Mouse (Mus musculus) 416B (cell line): Measurements from ENCODE around the gene Apeh.

Source experiments
- DNase-seq: peaks from one replicate; pipeline ENCODE4 v3.0.0; 2011; ENCODE audit warnings: low read depth

Apeh gene

DNA sequence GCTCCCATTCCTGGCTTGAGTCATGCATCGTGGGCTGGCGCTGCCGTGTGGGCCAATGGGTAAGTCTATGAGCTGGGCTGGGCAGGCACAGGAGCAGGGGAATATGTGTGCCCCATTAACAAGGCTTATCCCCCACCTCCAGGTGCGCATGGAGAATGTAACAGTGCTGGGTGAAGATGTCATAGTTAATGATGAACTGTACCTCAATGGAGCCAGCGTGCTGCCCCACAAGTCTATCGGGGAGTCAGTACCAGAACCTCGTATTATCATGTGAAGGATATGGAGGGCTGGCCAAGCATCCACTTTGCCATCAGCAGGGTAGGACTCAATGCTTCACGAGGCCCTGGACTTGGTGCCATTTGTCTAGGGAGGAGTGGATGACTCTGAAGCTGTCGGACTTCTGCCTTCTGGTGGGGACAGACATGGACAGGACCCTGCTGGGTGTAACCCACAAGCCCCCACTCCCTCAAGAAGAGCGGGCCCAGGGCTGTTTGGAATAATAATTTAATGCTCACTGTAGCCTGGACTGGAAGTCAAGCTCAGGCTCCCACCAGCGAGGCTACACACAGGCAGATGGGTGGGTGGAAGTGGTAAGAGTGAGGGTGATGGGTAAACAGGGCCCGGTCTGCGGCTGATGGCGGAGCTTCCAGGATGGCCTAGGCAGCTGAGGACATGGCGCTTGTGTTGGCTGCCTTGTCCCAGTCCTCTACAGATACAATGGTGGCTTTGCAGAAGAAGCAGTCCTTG lies 43.0 kb downstream of the Apeh start:
- no peak for DNase-seq

DNA sequence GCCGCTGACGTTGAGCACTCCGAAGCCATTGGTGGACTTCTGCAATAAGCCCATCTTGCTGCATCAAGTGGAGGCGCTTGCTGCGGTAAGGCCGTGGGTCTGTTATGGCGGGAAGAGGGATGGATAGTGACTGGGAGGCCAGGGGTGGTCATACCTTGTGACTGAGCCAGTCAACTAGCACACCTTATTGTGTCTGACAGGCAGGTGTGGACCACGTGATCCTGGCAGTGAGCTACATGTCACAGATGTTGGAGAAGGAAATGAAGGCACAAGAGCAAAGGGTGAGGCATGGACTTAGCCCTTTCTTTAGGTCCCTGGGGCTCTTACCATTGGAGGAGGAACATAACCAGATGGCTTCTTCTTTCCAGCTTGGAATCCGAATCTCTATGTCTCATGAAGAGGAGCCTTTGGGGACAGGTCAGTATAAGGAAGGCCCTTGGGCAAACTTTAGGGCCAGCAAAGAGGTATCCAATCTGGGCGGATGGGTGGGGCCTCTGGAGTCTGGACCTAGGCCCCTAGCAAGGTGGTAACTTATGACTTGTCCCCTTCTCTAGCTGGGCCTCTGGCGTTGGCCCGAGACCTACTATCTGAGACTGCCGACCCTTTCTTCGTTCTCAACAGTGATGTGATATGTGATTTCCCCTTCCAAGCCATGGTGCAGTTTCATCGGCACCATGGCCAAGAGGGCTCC lies 44.7 kb downstream of the Apeh start:
- no peak for DNase-seq

DNA sequence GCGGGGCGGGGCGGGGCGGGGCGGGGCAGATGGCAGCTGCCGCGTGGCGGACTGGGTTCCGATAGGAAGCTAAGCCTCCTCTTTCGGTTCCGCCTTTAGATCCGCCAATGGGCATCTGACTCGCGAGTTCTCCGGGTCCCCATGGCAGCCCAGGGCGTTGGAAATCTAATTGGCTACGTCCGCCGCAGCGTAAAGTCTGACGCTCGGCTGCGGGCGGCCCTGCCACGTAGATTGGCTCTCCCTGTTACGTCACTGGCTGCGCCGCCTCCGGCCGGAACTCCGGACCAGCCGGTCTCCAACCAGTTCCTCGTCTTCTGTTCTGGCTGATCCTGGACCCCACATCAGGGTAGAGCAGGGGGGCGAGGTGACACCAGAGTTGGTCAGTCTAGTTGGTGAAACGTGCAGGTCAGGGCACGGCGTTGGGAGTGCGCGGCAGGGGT lies 45.4 kb downstream of the Apeh start, which contains the start of gene Gmppb:
TSS of gene Gmppb (plus strand) at position 227 of the 440 bp plus-strand sequence.
- peak; percentile 98 for DNase-seq

DNA sequence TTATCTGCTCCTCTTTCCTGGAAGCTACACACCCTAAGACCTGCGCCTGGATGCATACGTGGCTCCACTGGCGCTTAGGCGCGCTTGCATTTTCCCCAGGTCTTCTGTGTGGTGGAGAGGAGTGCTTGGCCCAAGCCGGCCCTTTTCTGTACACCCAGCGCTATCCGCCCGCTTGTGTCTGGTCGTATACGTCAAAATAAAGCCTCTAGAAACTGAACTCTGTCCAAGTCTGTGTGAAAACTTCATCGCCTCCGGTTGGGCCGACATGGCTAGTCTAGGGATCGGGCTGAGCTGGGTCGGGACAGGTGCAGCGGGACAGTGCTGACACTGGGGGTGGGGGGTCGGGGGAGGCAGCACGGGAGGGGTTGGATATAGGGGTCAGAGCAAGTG lies 45.8 kb downstream of the Apeh start:
- no peak for DNase-seq

DNA sequence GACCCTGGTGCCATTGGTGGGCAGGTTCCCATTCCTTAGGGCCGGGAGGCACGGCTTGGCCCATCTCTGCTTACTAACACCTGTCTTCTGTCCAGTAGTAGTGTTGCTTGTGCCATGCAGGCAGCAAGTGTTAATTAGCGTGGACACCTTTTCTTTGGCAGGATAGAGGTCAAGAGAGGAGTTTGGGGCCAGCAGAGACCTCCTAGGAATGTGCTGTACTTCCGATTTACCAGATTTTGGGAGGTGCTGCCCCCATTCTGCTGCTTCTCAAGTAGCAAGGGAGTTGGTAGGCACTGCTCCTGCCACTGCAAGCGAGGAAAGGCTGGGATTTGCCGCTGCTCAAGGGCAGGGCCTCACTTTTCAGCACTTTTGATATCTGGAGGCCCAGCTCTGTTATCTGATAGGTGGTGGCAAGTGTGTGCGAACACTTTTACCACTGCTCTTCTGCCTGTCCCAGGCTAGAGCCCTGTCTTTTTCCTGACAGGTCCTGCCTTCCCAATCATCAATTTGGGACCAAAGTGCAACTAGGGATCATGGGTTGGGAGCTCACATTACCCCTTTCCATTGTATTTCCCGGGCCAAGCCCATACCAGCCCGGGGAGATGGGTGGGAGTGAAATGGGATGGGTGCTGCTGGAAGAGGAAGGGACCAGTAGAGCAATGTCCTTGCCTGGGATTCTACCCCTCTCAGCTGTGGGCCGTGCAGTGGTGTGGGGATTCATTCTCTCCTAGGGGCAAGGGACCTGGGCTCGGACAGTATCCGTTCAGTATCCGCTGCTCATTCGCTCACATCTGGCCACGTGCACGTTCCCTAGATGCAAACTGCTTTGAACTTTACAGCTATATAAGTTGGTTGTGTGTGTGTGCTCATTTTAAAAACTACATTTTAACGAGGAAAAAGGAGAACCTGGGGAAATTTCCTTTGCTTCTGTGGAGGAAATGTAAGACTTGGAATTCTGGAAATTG lies 46.5 kb downstream of the Apeh start:
- no peak for DNase-seq

- DNase-seq, result no peak
These were observed 47.8 kb downstream of the Apeh start for GRCm38 (mm10) chr9:108046582-108046981.

DNA sequence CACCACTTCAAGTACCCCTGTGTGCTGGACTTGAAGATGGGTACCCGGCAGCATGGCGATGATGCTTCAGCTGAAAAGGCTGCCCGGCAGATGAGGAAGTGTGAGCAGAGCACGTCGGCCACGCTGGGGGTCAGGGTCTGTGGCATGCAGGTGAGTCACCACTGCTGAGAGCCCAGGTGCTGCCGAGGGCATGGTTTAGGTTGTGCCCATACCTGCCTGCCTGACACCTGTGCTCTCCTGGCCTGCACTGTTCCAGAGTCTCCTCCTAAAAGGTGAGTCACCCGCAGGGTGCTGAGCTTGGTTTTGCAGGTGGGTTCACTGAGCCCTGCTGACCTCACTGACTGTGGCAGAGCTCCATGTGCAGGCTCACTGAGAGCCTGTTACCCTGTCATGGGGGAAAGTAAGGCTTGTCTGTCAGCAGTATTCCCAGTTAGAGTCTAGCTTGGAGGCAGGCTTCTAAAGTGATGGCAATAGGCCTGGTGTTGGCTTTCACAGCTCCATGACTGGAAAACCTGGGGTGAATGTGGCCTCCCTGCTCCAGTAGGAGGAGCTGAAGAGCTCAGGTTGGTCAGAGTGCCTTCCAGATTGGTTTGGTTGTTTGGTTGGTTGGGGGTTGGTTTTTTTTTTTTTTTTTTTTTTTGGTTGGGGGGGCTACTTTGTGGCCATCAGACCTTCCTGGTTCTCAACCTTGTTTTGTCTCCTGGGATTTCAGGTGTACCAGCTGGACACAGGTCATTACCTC lies 49.5 kb downstream of the Apeh start:
- DNase-seq, result no peak
